Mouse (Mus musculus) lung, postnatal 0 days (tissue): ENCODE data around the gene Mtx2.

ENCODE experiments used
- CTCF ChIP-seq: IDR thresholded peaks from 2 replicates; pipeline ENCODE4 v1.5.1; 2016; ENCODE audit warnings: antibody characterized with exemption, mild to moderate bottlenecking
- EP300 ChIP-seq: IDR thresholded peaks from 2 replicates; pipeline ENCODE4 v1.6.1; 2016; ENCODE audit warnings: antibody characterized with exemption, mild to moderate bottlenecking, control low read depth

GRCm38 (mm10) chr2:74917880-74918537, 92.4 kb downstream of the Mtx2 start:
- TF ChIP-seq CTCF (no peak), EP300 (no peak)
